Mouse (Mus musculus): ENCODE measurements around the gene Uaca.
"Not testable (repeated sequence)": the region's sequence is repeated elsewhere in the genome, so short reads cannot be mapped to it uniquely, and the experiment has no call there.

Uaca gene

DNA sequence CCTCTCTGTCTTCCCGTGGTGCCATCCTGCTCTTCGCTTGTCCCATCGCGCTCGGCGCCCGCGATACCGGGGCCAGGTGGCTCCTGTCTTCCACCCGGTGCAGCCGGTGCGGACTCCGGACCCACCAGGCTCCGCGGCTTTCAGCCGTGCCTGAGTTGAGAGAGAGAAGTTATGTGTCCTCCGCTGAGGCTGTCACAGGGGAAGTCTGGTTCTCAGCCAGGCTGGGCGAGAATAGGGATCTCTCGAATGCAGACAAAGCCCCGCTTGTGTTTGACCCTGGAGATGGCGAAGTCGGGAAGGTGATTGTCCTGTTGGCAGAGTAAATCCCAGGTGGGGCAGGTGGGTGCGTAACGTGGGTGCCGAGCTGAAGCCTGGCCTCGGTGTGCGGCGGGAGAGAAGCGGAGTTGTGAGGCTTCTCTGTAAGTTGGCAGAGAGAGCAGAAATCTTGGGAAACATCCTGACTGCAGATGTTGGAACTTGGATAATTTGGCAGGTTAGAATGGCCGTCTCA, 554 bp downstream of the Uaca start:
- DNase-seq (ENCODE audit: low spot score) = peak; percentile 47

GRCm38 (mm10) chr9:60796076-60796475, 1.7 kb downstream of the Uaca start:
- DNase-seq (ENCODE audit: low spot score) = no peak

DNA sequence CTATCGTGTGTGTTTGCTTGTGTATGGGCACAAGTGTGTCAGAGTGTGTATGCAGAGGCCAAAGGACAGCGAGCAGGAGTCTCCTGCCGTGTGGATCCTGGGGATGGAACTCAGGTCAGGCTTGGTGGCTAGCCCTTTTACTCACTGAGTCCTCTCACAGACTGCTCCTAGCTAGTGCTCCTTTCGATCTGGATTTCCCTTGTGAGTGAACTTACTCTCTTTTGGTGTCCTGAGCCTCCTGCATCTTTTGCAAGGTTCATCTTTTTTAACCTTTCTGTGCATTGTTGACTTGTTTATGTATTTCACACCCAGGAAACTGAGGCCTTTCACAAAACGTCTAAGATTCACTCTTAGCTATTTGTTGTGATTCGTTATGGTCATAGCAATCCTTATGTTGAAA, 2.8 kb downstream of the Uaca start:
- no peak for DNase-seq (ENCODE audit: low spot score)

GRCm38 (mm10) chr9:60799061-60799460, 4.7 kb downstream of the Uaca start:
- DNase-seq (ENCODE audit: low spot score) = no peak

DNA sequence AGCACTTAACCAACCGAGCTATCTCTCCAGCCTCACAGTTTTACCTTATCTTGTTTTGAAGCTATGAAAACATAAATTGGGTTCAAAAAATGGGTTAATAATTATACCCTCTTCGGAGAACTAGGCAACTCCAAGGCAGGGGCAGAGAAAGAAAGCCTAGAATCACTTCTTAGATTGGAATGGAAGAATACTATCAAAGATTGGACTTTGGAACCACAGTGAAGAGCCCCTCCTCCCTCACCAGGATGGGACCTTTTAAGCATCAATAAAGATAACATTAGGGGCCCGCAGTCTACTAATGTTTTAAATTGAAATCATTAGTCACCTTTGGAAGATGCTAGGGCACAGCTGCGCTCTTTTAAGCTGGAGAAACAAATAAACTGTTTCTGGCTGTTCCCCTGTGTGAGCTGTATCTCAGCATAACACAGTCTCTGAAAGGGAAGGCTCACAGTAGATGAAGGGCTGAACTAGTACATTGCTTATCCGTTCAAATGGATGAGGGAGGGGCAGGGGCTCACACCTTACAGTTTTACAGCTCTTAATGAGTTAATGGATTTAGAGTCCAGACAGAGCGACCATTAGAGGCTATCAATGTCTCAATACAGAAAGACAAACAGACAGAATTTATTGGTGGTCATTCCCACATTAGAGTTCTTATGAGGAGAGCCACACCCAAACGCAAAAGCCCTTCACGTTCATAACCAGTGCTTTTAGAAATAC, 6.5 kb downstream of the Uaca start:
- no peak for DNase-seq (ENCODE audit: low spot score)

- DNase-seq (ENCODE audit: low spot score) = no peak
Measured at GRCm38 (mm10) chr9:60801746-60802145, 7.4 kb downstream of the Uaca start.

GRCm38 (mm10) chr9:60802341-60802740, 8.0 kb downstream of the Uaca start:
- no peak for DNase-seq (ENCODE audit: low spot score)

DNA sequence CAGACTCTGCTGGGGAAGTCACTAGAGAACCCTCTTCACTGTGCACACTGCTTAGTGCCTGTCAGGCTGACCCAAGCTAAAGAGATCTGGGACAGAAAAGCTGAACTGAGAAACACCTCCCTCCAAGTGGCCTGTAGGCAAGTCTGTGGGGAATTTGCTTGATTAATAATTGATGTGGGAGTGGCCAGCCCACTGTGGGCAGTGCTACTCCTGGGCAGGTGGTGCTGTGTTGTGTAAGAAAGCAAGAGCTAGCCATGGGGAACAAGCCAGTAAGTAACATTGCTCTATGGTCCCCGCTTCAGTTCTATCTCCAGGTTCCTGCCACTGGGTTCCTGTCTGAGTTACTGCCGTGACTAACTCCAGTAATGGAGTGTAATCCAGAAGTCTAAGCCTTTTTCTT, 11.7 kb downstream of the Uaca start:
- DNase-seq (ENCODE audit: low spot score) = no peak

DNA sequence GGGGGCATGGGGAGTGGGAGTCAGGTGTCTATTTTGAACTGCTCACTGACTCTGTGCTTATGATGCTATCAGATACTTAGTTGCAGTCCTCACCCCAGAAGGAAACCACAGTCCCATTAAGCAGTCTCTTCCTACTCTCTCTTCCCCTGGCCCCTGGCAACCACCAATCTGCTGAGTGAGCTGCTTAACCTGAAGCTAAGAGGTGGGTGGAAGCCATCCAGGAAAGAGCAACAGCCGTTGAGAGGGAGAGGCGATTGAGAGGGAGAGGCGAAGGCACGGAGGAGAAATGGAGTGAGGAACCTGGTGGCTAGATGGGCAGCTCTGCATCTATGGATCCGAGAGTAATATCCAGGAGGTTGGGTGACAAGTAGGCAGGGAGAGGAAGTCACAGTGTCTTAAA, 13.7 kb downstream of the Uaca start:
- no peak for DNase-seq (ENCODE audit: low spot score)

DNA sequence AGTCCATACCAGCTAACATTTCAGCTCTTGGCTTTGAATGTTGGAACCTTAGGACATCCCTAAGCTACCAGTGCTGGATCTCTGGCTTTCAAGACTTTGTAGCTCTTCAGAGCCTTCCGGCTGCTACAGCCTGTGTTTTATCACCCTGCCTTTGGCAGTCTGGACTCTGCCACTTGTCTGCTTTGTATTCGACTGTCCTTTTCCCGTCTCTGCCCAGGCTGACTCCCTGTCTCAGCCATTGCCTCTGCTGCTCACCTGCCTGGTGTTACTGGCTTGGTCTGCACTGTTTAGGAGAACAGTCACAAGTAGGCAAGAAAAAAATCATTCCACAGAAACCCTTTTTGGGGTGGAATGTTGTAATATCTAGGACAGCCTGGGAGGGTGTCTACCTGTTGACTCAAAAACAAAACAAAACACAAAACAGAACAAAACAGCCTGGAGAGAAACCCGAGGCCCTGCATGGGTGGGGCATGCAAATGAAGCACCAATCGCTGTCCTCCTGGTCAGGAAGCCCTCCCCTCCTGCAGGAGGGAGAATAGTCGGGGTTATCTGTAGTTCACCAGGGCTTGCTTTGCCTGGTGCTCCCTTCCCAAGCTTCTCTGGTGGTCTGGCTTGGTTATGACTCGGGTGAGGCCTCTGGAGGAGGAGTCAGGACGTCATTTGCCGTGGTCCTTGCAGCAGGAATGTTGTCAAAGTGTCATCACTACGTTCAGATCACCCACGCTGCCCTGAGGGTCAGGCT, 19.0 kb downstream of the Uaca start:
- DNase-seq (ENCODE audit: low spot score) = peak; percentile 85

- no peak for DNase-seq (ENCODE audit: low spot score)
Measured at GRCm38 (mm10) chr9:60815502-60815901, 21.2 kb downstream of the Uaca start.

GRCm38 (mm10) chr9:60817585-60817984, 23.2 kb downstream of the Uaca start:
- no peak for DNase-seq (ENCODE audit: low spot score)

DNA sequence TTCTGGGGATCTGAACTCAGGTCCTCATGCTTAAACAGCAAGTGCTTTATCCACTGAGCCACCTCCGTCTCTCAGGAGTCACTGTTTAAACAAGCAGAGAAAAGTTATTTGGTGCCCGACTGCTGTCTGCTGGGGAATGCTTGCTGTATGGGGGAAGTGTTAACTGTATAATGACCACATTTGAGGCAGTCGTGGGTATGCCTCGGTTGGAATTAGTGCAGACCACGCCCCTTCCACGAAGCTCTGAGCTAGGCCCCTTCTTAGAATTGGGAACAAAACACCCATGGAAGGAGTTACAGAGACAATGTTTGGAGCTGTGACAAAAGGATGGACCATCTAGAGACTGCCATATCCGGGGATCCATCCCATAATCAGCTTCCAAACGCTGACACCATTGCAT, 24.2 kb downstream of the Uaca start:
- DNase-seq (ENCODE audit: low spot score) = not testable (repeated sequence)

- no peak for DNase-seq (ENCODE audit: low spot score)
Measured at GRCm38 (mm10) chr9:60819340-60819739, 25.0 kb downstream of the Uaca start.

DNA sequence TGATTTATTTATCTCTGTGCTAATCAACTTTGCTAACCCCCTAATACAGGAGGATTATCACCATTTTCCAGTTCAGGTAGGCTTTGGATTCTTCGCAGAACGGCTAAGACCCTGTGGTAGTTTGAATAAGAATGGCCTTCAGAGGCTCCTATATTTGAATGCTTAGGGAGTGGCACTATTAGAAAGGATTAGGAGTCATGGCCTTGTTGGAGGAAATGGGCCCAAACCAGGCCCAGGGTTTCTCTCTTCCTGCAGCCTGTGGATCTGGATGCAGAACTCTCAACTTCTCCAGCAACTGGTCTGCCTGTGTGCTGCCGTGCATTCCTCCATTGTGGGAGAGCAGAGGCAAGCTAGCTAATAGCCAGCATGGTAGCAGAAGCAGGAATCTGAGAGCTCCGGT, 27.2 kb downstream of the Uaca start:
- DNase-seq (ENCODE audit: low spot score) = no peak

GRCm38 (mm10) chr9:60822681-60823080, 28.3 kb downstream of the Uaca start:
- no peak for DNase-seq (ENCODE audit: low spot score)

GRCm38 (mm10) chr9:60825506-60825905, 31.2 kb downstream of the Uaca start:
- DNase-seq (ENCODE audit: low spot score) = no peak

- no peak for DNase-seq (ENCODE audit: low spot score)
Measured at GRCm38 (mm10) chr9:60826759-60827158, 32.4 kb downstream of the Uaca start.

- no peak for DNase-seq (ENCODE audit: low spot score)
Measured at GRCm38 (mm10) chr9:60828196-60828595, 33.9 kb downstream of the Uaca start.

- no peak for DNase-seq (ENCODE audit: low spot score)
Measured at GRCm38 (mm10) chr9:60829610-60830009, 35.3 kb downstream of the Uaca start.

DNA sequence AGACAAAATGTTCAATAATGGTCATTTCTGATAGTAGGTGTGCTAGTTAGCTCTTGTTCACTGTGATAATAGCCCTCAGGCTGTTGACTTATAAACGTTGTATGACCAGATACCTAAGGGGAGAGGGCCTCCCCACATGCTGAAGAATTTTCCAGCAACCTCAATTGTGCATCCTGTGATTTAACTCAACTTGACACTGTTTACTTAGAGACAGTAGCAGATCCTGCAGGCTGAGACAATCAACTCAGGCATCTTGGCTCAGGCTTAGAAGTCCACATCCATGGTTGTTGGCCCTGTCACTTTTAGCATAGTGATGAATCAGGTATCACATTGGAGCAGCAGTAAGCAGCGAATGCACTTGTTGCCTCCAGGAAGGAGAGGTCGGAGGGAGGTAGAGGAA, 35.7 kb downstream of the Uaca start:
- DNase-seq (ENCODE audit: low spot score) = no peak

DNA sequence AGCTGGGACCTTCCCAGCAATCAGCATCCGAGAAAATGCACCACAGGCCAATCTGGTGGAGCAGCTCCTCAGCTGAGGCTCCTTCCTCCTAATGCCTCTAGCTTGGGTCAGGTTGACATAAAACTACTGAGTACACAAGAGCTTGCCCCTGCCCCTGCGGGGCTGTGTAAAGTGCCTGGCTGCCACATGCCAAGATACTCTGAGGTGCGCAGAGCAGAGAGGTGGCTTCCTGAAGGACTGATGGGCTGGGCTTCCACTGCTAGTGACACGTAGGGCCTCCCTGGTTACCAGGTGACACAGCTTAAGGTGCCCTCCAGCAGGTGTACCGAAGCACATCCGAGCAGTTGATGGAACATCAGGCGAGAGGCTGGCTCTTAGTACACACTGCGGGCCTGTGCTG, 37.9 kb downstream of the Uaca start:
- no peak for DNase-seq (ENCODE audit: low spot score)

GRCm38 (mm10) chr9:60836151-60836550, 41.8 kb downstream of the Uaca start:
- DNase-seq (ENCODE audit: low spot score) = no peak

GRCm38 (mm10) chr9:60837078-60837448, 42.7 kb downstream of the Uaca start:
- DNase-seq (ENCODE audit: low spot score) = no peak

Data from embryo, embryonic 10 days (tissue).